Mouse (Mus musculus): ENCODE measurements at regions not wholly inside any gene's neighbourhood (a gene's known extent, or its start where the extent isn't known, plus 50 kb on each side); places are given as distances from the start of the nearest gene placed in this dataset.

- no peak for TF ChIP-seq CTCF (IDR thresholded peaks at IDR 0.05; ENCODE audit: low read depth)
- 68% methylated on average over 4 of the region's 4 CpGs for WGBS
- Histone ChIP-seq H3K4me2 (replicated peaks; ENCODE audit: low read depth) (no peak overlapping the region), H3K9ac (ENCODE audit: low read depth, low read length) (no peak overlapping the region), H3K27ac (ENCODE audit: low read depth, low read length) (no peak overlapping the region), H3K9me3 (ENCODE audit: control insufficient read depth) (no peaks in the 10 kb centered on the region), H3K36me3 (ENCODE audit: control insufficient read depth, insufficient read depth) (no peaks in the 10 kb centered on the region), H3K27me3 (replicated peaks; ENCODE audit: control insufficient read depth, insufficient read depth, low read length) (no peaks in the 10 kb centered on the region), H3K4me1 (replicated peaks; ENCODE audit: control insufficient read depth, insufficient read depth, low read length) (no peaks in the 10 kb centered on the region), H3K4me3 (ENCODE audit: low read depth, low read length) (no peak overlapping the region)
- no peak for ATAC-seq
These were observed 128.5 kb upstream of the Trpc4 start for GRCm38 (mm10) chr3:54027365-54027764.

- Histone ChIP-seq H3K4me2 (replicated peaks; ENCODE audit: low read depth) (no peak overlapping the region), H3K27ac (ENCODE audit: low read depth, low read length) (no peak overlapping the region), H3K4me1 (replicated peaks; ENCODE audit: control insufficient read depth, insufficient read depth, low read length) (no peaks in the 10 kb centered on the region), H3K9me3 (ENCODE audit: control insufficient read depth) (no peaks in the 10 kb centered on the region), H3K36me3 (ENCODE audit: control insufficient read depth, insufficient read depth) (no peaks in the 10 kb centered on the region), H3K4me3 (ENCODE audit: low read depth, low read length) (no peak overlapping the region), H3K9ac (ENCODE audit: low read depth, low read length) (no peak overlapping the region), H3K27me3 (replicated peaks; ENCODE audit: control insufficient read depth, insufficient read depth, low read length) (no peaks in the 10 kb centered on the region)
- no peak for TF ChIP-seq CTCF (IDR thresholded peaks at IDR 0.05; ENCODE audit: low read depth)
- no peak for ATAC-seq
- 78% methylated on average over 4 of the region's 4 CpGs for WGBS
These were observed 135.6 kb upstream of the Trpc4 start for GRCm38 (mm10) chr3:54020196-54020595.

- no peak for ATAC-seq
- no peaks in the 10 kb centered on the region for H3K36me3 ChIP-seq (ENCODE audit: control insufficient read depth, insufficient read depth)
- 49% methylated on average over 4 of the region's 4 CpGs for WGBS
- no peak overlapping the region for H3K4me3 ChIP-seq (ENCODE audit: low read depth, low read length)
- TF ChIP-seq CTCF (IDR thresholded peaks at IDR 0.05; ENCODE audit: low read depth) = no peak
- H3K27ac ChIP-seq (ENCODE audit: low read depth, low read length) = no peak overlapping the region
- no peak overlapping the region for H3K9ac ChIP-seq (ENCODE audit: low read depth, low read length)
- no peaks in the 10 kb centered on the region for H3K27me3 ChIP-seq (replicated peaks; ENCODE audit: control insufficient read depth, insufficient read depth, low read length)
- H3K4me2 ChIP-seq (replicated peaks; ENCODE audit: low read depth) = no peak overlapping the region
- no peaks in the 10 kb centered on the region for H3K9me3 ChIP-seq (ENCODE audit: control insufficient read depth)
- no peaks in the 10 kb centered on the region for H3K4me1 ChIP-seq (replicated peaks; ENCODE audit: control insufficient read depth, insufficient read depth, low read length)
These were observed 137.7 kb upstream of the Trpc4 start for GRCm38 (mm10) chr3:54017943-54018649.

- Histone ChIP-seq H3K27ac (ENCODE audit: low read depth, low read length) (no peak overlapping the region), H3K4me2 (replicated peaks; ENCODE audit: low read depth) (no peak overlapping the region), H3K9me3 (ENCODE audit: control insufficient read depth) (no peaks in the 10 kb centered on the region), H3K27me3 (replicated peaks; ENCODE audit: control insufficient read depth, insufficient read depth, low read length) (no peaks in the 10 kb centered on the region), H3K4me3 (ENCODE audit: low read depth, low read length) (no peak overlapping the region), H3K36me3 (ENCODE audit: control insufficient read depth, insufficient read depth) (no peaks in the 10 kb centered on the region), H3K4me1 (replicated peaks; ENCODE audit: control insufficient read depth, insufficient read depth, low read length) (no peaks in the 10 kb centered on the region), H3K9ac (ENCODE audit: low read depth, low read length) (no peak overlapping the region)
- no peak for ATAC-seq
- TF ChIP-seq CTCF (IDR thresholded peaks at IDR 0.05; ENCODE audit: low read depth) = no peak
- WGBS = 88% methylated on average over 5 of the region's 5 CpGs
These were observed 139.0 kb upstream of the Trpc4 start for GRCm38 (mm10) chr3:54016877-54017276.

DNA sequence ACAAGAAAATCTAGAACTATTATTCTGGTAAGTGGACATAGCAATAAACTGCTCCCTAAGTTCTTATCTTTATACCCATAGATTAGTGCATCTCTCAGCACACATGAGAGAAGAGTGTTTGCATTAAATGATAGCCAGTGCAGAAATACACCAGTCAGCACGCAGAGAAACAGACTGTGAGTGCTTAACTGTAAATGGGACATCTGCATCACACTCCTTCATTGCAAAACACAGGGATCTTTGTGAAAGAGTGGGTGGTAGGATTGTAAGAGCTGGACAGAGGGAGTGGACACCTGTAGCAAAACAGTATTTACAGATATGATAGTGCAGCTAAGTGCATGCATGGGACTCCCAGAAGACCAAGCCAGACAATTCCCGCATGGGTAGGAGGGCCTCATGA is 144.8 kb upstream of the Trpc4 start:
- H3K9me3 ChIP-seq (ENCODE audit: control insufficient read depth) = no peaks in the 10 kb centered on the region
- no peaks in the 10 kb centered on the region for H3K27me3 ChIP-seq (replicated peaks; ENCODE audit: control insufficient read depth, insufficient read depth, low read length)
- TF ChIP-seq CTCF (IDR thresholded peaks at IDR 0.05; ENCODE audit: low read depth) = no peak
- no peaks in the 10 kb centered on the region for H3K4me1 ChIP-seq (replicated peaks; ENCODE audit: control insufficient read depth, insufficient read depth, low read length)
- no peak overlapping the region for H3K27ac ChIP-seq (ENCODE audit: low read depth, low read length)
- no peaks in the 10 kb centered on the region for H3K36me3 ChIP-seq (ENCODE audit: control insufficient read depth, insufficient read depth)
- no peak overlapping the region for H3K4me2 ChIP-seq (replicated peaks; ENCODE audit: low read depth)
- H3K4me3 ChIP-seq (ENCODE audit: low read depth, low read length) = no peak overlapping the region
- ATAC-seq = no peak
- no peak overlapping the region for H3K9ac ChIP-seq (ENCODE audit: low read depth, low read length)
- WGBS = 56% methylated on average over 2 of the region's 2 CpGs

GRCm38 (mm10) chr3:53992993-53993392 is 129.4 kb upstream of the Ufm1 start:
- WGBS = 78% methylated on average over 4 of the region's 4 CpGs
- no peaks in the 10 kb centered on the region for H3K36me3 ChIP-seq (ENCODE audit: control insufficient read depth, insufficient read depth)
- peak; percentile 18; the same call in 1 of the 2 replicates for TF ChIP-seq CTCF (IDR thresholded peaks at IDR 0.05; ENCODE audit: low read depth)
- no peaks in the 10 kb centered on the region for H3K9me3 ChIP-seq (ENCODE audit: control insufficient read depth)
- no peak overlapping the region for H3K27ac ChIP-seq (ENCODE audit: low read depth, low read length)
- H3K27me3 ChIP-seq (replicated peaks; ENCODE audit: control insufficient read depth, insufficient read depth, low read length) = no peaks in the 10 kb centered on the region
- H3K4me3 ChIP-seq (ENCODE audit: low read depth, low read length) = no peak overlapping the region
- no peak for ATAC-seq
- no peak overlapping the region for H3K9ac ChIP-seq (ENCODE audit: low read depth, low read length)
- no peaks in the 10 kb centered on the region for H3K4me1 ChIP-seq (replicated peaks; ENCODE audit: control insufficient read depth, insufficient read depth, low read length)
- H3K4me2 ChIP-seq (replicated peaks; ENCODE audit: low read depth) = no peak overlapping the region

All from intestine, postnatal 0 days (tissue).